Mouse (Mus musculus): ENCODE data around the gene Gm21985. TPM values are rescaled to one million over a fixed set of nuclear protein-coding genes. Genes with fewer than 3 reads are reported as not detected.

The Gm21985 gene
- polyA plus RNA-seq, 2 experiments: 0.03 TPM; not detected in 1

DNA sequence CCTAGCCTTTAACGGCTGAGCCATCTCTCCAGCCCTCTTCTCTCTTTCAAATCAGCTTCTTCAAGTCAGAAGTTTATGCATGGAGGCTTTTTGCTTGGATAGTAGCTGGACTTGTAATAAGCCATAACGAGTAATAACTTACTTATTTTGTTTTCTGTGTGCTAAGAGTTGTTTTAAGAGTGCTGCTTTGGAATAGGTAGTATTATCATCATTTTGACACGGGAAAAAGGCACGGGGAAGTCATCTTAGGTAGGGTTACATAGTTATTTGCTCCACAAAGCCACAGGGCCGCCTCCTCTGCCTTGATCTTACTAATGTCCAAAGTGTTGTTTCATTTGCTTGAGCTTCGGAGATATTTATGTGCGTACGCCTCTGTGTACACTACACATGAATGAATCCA, 114.0 kb downstream of the Gm21985 start:
- DNase-seq (ENCODE audit: low spot score): no peak
- no peak for ATAC-seq (ENCODE audit: low FRiP score, low read depth)
- H3K4me2 ChIP-seq (replicated peaks; ENCODE audit: low read depth, low read length, severe bottlenecking): peak overlapping the region; percentile 49
- H3K27ac ChIP-seq (replicated peaks; ENCODE audit: low read depth, low read length): no peak overlapping the region
- no peak for TF ChIP-seq POLR2A (IDR thresholded peaks at IDR 0.05; ENCODE audit: borderline replicate concordance, extremely low read depth, insufficient read depth, insufficient read length)
- H3K4me3 ChIP-seq (replicated peaks; ENCODE audit: low read length): peak overlapping the region; percentile 76
- WGBS: 47% methylated on average over 8 of the region's 8 CpGs
- no peaks in the 10 kb centered on the region for H3K9me3 ChIP-seq (ENCODE audit: control insufficient read depth, low read length)
- peak overlapping the region; percentile 89 for H3K9ac ChIP-seq (ENCODE audit: low read depth, low read length, severe bottlenecking)
- H3K4me1 ChIP-seq (ENCODE audit: control insufficient read depth, insufficient read depth, low read length): peaks cover 9% of the 10 kb centered on the region
- no peaks in the 10 kb centered on the region for H3K36me3 ChIP-seq (ENCODE audit: control insufficient read depth, insufficient read depth, low read length)
- H3K27me3 ChIP-seq (ENCODE audit: control insufficient read depth, insufficient read depth, low read length): no peaks in the 10 kb centered on the region

DNA sequence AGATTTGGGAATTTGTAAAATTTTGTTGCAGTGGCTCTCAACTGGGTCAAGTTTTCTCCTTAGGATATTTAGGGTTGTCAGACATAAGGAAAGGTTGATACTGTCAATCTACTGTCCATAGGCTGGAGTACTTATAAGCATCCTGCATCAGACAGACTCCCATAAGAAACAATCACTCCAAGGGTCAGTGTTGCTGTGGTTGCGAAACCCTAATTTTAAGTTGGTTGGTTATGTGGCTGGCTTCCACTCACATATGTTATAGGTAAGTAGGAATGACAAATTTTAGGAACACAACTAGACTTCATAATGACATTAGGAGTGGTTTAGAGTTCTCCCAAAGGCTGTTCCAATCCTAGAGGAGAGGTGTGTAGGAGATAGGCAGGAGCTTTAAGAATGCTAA, 115.1 kb downstream of the Gm21985 start:
- DNase-seq (ENCODE audit: low spot score): no peak
- WGBS: 94% methylated on average over 1 of the region's 1 CpGs
- no peak overlapping the region for H3K4me3 ChIP-seq (replicated peaks; ENCODE audit: low read length)
- H3K9me3 ChIP-seq (ENCODE audit: control insufficient read depth, low read length): no peaks in the 10 kb centered on the region
- no peak overlapping the region for H3K9ac ChIP-seq (ENCODE audit: low read depth, low read length, severe bottlenecking)
- no peak overlapping the region for H3K27ac ChIP-seq (replicated peaks; ENCODE audit: low read depth, low read length)
- no peaks in the 10 kb centered on the region for H3K36me3 ChIP-seq (ENCODE audit: control insufficient read depth, insufficient read depth, low read length)
- ATAC-seq (ENCODE audit: low FRiP score, low read depth): no peak
- H3K4me2 ChIP-seq (replicated peaks; ENCODE audit: low read depth, low read length, severe bottlenecking): no peak overlapping the region
- H3K4me1 ChIP-seq (ENCODE audit: control insufficient read depth, insufficient read depth, low read length): peaks cover 9% of the 10 kb centered on the region
- no peak for TF ChIP-seq POLR2A (IDR thresholded peaks at IDR 0.05; ENCODE audit: borderline replicate concordance, extremely low read depth, insufficient read depth, insufficient read length)
- H3K27me3 ChIP-seq (ENCODE audit: control insufficient read depth, insufficient read depth, low read length): no peaks in the 10 kb centered on the region

DNA sequence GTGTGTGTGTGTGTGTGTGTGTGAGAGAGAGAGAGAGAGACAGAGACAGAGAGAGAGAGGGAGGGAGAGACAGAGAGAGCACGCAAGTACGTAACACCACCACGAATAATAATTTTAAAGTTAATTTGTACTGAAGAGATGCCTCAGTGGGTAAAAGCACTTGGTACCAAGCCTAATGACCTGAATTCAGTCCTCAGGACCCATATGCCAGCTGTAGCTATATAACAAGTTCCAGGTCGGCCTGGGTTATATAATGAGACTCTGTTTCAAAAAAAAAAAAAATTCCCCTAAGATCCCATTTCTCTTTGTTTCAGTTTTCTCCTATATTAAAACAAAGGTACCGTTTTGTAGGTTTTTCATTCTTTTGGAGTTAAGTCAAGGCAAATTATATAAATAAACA, 124.7 kb downstream of the Gm21985 start:
- ATAC-seq (ENCODE audit: low FRiP score, low read depth) (no peak), DNase-seq (ENCODE audit: low spot score) (no peak)
- no peak for TF ChIP-seq POLR2A (IDR thresholded peaks at IDR 0.05; ENCODE audit: borderline replicate concordance, extremely low read depth, insufficient read depth, insufficient read length)
- Histone ChIP-seq H3K9me3 (ENCODE audit: control insufficient read depth, low read length) (no peaks in the 10 kb centered on the region), H3K27ac (replicated peaks; ENCODE audit: low read depth, low read length) (no peak overlapping the region), H3K4me1 (ENCODE audit: control insufficient read depth, insufficient read depth, low read length) (peaks cover 4% of the 10 kb centered on the region; the same call in 1 of the 2 replicates), H3K4me3 (replicated peaks; ENCODE audit: low read length) (no peak overlapping the region), H3K4me2 (replicated peaks; ENCODE audit: low read depth, low read length, severe bottlenecking) (no peak overlapping the region), H3K36me3 (ENCODE audit: control insufficient read depth, insufficient read depth, low read length) (0 out of 2 replicates have a peak, but pooled peaks cover 3% of the 10 kb centered on the region), H3K9ac (ENCODE audit: low read depth, low read length, severe bottlenecking) (no peak overlapping the region), H3K27me3 (ENCODE audit: control insufficient read depth, insufficient read depth, low read length) (no peaks in the 10 kb centered on the region)
- WGBS: 53% methylated on average over 5 of the region's 5 CpGs

DNA sequence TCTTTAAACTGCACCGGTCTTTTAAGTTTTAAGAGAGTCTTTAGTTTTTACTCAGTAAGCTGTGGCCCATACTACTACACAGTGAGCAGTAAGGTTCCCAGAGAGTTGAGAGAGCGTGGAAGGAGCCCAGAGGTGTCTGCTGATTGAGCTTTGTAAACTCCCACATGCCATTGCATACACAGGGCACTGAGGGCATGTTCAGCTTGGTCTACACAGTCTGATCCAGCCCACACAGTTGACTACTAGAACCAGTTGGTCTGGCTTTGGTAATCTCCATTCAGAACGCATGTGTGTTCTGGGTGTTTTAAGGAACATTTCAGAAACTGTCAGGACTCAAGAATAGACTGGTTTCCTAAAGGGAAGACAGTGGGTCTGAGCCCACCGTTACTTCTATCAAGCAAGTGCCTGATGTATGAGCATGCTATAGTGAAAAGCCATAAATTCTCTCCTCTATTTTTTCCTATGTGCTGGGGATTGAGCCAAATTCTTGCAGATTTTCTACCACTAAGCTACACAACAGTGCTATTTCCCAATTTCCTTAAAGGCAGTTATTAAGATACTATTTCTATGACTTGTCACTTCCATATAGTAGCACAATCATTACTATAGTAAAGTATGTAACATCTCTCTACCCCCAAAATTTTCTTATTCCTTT, 125.4 kb downstream of the Gm21985 start:
- Histone ChIP-seq H3K4me1 (ENCODE audit: control insufficient read depth, insufficient read depth, low read length) (peaks cover 4% of the 10 kb centered on the region; the same call in 1 of the 2 replicates), H3K4me3 (replicated peaks; ENCODE audit: low read length) (no peak overlapping the region), H3K9me3 (ENCODE audit: control insufficient read depth, low read length) (no peaks in the 10 kb centered on the region), H3K36me3 (ENCODE audit: control insufficient read depth, insufficient read depth, low read length) (0 out of 2 replicates have a peak, but pooled peaks cover 3% of the 10 kb centered on the region), H3K9ac (ENCODE audit: low read depth, low read length, severe bottlenecking) (no peak overlapping the region), H3K27me3 (ENCODE audit: control insufficient read depth, insufficient read depth, low read length) (no peaks in the 10 kb centered on the region), H3K27ac (replicated peaks; ENCODE audit: low read depth, low read length) (no peak overlapping the region), H3K4me2 (replicated peaks; ENCODE audit: low read depth, low read length, severe bottlenecking) (no peak overlapping the region)
- no peak for DNase-seq (ENCODE audit: low spot score)
- no peak for ATAC-seq (ENCODE audit: low FRiP score, low read depth)
- no peak for TF ChIP-seq POLR2A (IDR thresholded peaks at IDR 0.05; ENCODE audit: borderline replicate concordance, extremely low read depth, insufficient read depth, insufficient read length)
- 64% methylated on average over 4 of the region's 4 CpGs for WGBS

DNA sequence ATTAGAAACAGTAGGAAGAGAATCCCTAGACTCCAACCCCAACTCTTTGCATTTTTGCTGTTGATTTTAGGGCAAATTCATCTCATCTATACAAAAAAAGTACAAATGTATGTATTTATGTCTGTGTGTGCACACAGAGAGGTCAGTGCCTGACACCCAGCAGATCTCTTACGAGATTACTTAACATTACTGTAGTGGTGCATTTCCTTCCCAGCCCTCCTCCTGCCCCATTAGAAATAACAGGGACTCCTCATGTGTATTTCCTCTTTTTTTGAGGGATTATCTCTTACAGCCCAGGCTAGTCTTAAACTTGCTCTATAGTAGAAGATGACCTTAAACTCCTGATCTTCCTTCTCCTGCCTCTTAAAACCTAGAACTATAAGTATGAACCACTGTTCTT, 126.6 kb downstream of the Gm21985 start:
- no peak for TF ChIP-seq POLR2A (IDR thresholded peaks at IDR 0.05; ENCODE audit: borderline replicate concordance, extremely low read depth, insufficient read depth, insufficient read length)
- Histone ChIP-seq H3K4me1 (ENCODE audit: control insufficient read depth, insufficient read depth, low read length) (peaks cover 4% of the 10 kb centered on the region; the same call in 1 of the 2 replicates), H3K27me3 (ENCODE audit: control insufficient read depth, insufficient read depth, low read length) (no peaks in the 10 kb centered on the region), H3K4me2 (replicated peaks; ENCODE audit: low read depth, low read length, severe bottlenecking) (no peak overlapping the region), H3K4me3 (replicated peaks; ENCODE audit: low read length) (no peak overlapping the region), H3K36me3 (ENCODE audit: control insufficient read depth, insufficient read depth, low read length) (no peaks in the 10 kb centered on the region), H3K9ac (ENCODE audit: low read depth, low read length, severe bottlenecking) (no peak overlapping the region), H3K9me3 (ENCODE audit: control insufficient read depth, low read length) (no peaks in the 10 kb centered on the region), H3K27ac (replicated peaks; ENCODE audit: low read depth, low read length) (no peak overlapping the region)
- 93% methylated on average over 1 of the region's 1 CpGs for WGBS
- DNase-seq (ENCODE audit: low spot score): no peak
- no peak for ATAC-seq (ENCODE audit: low FRiP score, low read depth)
